ENCODE assay signal across 8 mouse cellular contexts in the genomic region with DNA sequence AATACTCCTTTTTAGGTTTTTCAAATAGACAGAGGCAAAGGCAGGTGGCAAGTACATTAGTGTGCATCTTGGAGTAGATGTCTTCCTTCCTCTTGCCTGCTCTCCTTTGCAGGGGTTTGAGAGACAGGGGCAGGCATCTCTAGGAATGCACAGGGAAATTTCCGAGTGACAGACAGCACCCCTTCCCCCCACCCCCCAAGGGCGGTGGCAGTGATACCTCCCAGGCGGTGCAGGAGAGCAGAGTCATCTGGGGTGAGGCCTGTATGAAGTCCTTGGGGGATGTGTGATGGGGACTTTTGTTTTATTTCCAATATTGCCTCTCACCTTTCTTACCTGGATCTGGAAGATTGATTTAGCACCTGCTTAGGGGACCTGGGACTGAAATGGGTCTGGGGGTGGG. TPM values are rescaled to one million over a fixed set of nuclear protein-coding genes. Genes with fewer than 3 reads are reported as not detected.
DNase-seq lines count a peak whose midpoint lies in the region; ATAC-seq and TF ChIP-seq lines count a peak whose summit lies in the region.

No protein-coding gene starts in this region.

- TF ChIP-seq CTCF in kidney, adult 2 months (conservative IDR thresholded peaks at IDR 0.05; ENCODE audit: insufficient read depth, insufficient read length, low read depth, low read length) = no peak

- H3K27ac ChIP-seq in kidney, adult 2 months (ENCODE audit: insufficient read depth, low read depth, low read length) = no peak overlapping the region
- peak overlapping the region; percentile 82 for H3K27ac ChIP-seq in heart, embryonic 16.5 days (ENCODE audit: low read length)
- peak overlapping the region; percentile 86 for H3K27ac ChIP-seq in midbrain, embryonic 10.5 days (replicated peaks)

- H3K9me3 ChIP-seq in heart, embryonic 16.5 days (replicated peaks; ENCODE audit: control insufficient read depth, low read length) = no peaks in the 10 kb centered on the region
- no peaks in the 10 kb centered on the region for H3K9me3 ChIP-seq in midbrain, embryonic 10.5 days (replicated peaks)

- no peak for DNase-seq in kidney, adult 2 months
- DNase-seq in kidney, postnatal 14 days = no peak
- DNase-seq in ZHBTc4 (ENCODE audit: low read depth, low spot score) = peak; percentile 29
- DNase-seq in midbrain, embryonic 10.5 days (ENCODE audit: low spot score) = no peak
- DNase-seq in urinary bladder, adult 18-20 months (ENCODE audit: low spot score in 2 of 2) = no peak
- DNase-seq in adrenal gland, postnatal 25 days = no peak

- TF ChIP-seq POLR2A in kidney, adult 2 months (IDR thresholded peaks at IDR 0.05; ENCODE audit: low read depth, low read length) = no peak

- peak overlapping the region; percentile 82 for H3K4me2 ChIP-seq in heart, embryonic 16.5 days (ENCODE audit: low read depth, low read length)

- WGBS in kidney, adult 2 months = 16% methylated on average over 3 of the region's 3 CpGs
- 3% methylated on average over 3 of the region's 3 CpGs for WGBS in heart, embryonic 16.5 days
- 6% methylated on average over 3 of the region's 3 CpGs for WGBS in midbrain, embryonic 10.5 days

- H3K4me1 ChIP-seq in kidney, adult 2 months (ENCODE audit: control insufficient read depth, insufficient read depth, low read length) = no peaks in the 10 kb centered on the region
- peaks cover 6% of the 10 kb centered on the region for H3K4me1 ChIP-seq in heart, embryonic 16.5 days (ENCODE audit: control insufficient read depth, insufficient read depth, low read length)
- H3K4me1 ChIP-seq in midbrain, embryonic 10.5 days = peaks cover 19% of the 10 kb centered on the region

- no peaks in the 10 kb centered on the region for H3K36me3 ChIP-seq in kidney, adult 2 months (ENCODE audit: control insufficient read depth, insufficient read depth, low read length)
- no peaks in the 10 kb centered on the region for H3K36me3 ChIP-seq in heart, embryonic 16.5 days (ENCODE audit: control insufficient read depth, insufficient read depth)
- no peaks in the 10 kb centered on the region for H3K36me3 ChIP-seq in midbrain, embryonic 10.5 days

- H3K9ac ChIP-seq in heart, embryonic 16.5 days (ENCODE audit: low read length) = peak overlapping the region; percentile 82

- no peak for ATAC-seq in heart, embryonic 16.5 days (replicated peaks; ENCODE audit: extremely low read depth, insufficient read depth, low FRiP score)
- no peak for ATAC-seq in monocyte, adult 5-6 weeks (replicated peaks; ENCODE audit: insufficient number of reproducible peaks, low FRiP score, low TSS enrichment, poor library complexity, severe bottlenecking)

- H3K4me3 ChIP-seq in kidney, adult 2 months (ENCODE audit: insufficient read depth, low read depth, low read length) = peak overlapping the region; percentile 61; the same call in 1 of the 2 replicates
- peak overlapping the region; percentile 58 for H3K4me3 ChIP-seq in heart, embryonic 16.5 days (ENCODE audit: low read length)
- H3K4me3 ChIP-seq in midbrain, embryonic 10.5 days = peak overlapping the region; percentile 83

- peaks cover 2% of the 10 kb centered on the region; the same call in 1 of the 2 replicates for H3K27me3 ChIP-seq in kidney, adult 2 months (replicated peaks; ENCODE audit: control insufficient read depth, insufficient read depth, low read length)
- 0 out of 2 replicates have a peak, but pooled peaks cover 2% of the 10 kb centered on the region for H3K27me3 ChIP-seq in heart, embryonic 16.5 days (ENCODE audit: control insufficient read depth, insufficient read depth, low read length)
- peaks cover 38% of the 10 kb centered on the region for H3K27me3 ChIP-seq in midbrain, embryonic 10.5 days (ENCODE audit: low read depth, poor library complexity, severe bottlenecking)

RNA-seq across cellular contexts. Expression of gene Reep1, which starts 1.2 kb away (rescaled TPM):
- polyA plus RNA-seq in kidney, adult 2 months (2012; rRNA removed) = 0.61 and 1.5 TPM in 2 replicates
- 20.3 and 20.9 TPM in 2 replicates for polyA plus RNA-seq in heart, embryonic 16.5 days (2015; fragmentation: Nextera tagmentation; extraction: Ambion mirVana)
- polyA plus RNA-seq in midbrain, embryonic 10.5 days (2016; fragmentation: Nextera tagmentation; extraction: Ambion mirVana) = 33.3 and 53.5 TPM in 2 replicates
- total RNA-seq in monocyte, adult 5-6 weeks (2017) = not detected in 3 replicates
- 5.6 and 7.6 TPM in 2 replicates for total RNA-seq in adrenal gland, postnatal 25 days (2021)
